Mouse (Mus musculus): ENCODE data around the gene Inf2. TPM values are rescaled to one million over a fixed set of nuclear protein-coding genes. Genes with fewer than 3 reads are reported as not detected.
A peak's percentile ranks its signal among the peaks of the same experiment; 100 is the strongest.

The Inf2 gene
- total and polyA plus RNA-seq, 3 experiments, result 26.1 to 122 (median 55.7) TPM

GRCm38 (mm10) chr12:112599942-112600611 lies 11.5 kb downstream of the Inf2 start (continued):
- TF ChIP-seq USF2 (IDR thresholded peaks at IDR 0.05; ENCODE audit: borderline replicate concordance in 1 of 2, insufficient read depth in 1 of 2, low read depth in 1 of 2, low read length in 2 of 2), result no peak
- no peak for TF ChIP-seq ZNF384 (IDR thresholded peaks at IDR 0.05; ENCODE audit: low read depth, low read length)
- no peak for TF ChIP-seq CTCF (IDR thresholded peaks at IDR 0.05 in 2 of 3, conservative IDR thresholded peaks at IDR 0.05 in 1 of 3; ENCODE audit: control insufficient read depth in 1 of 3, insufficient read depth in 1 of 3, low read depth in 2 of 3, low read length in 3 of 3, poor library complexity in 1 of 3, severe bottlenecking in 1 of 3)
- TF ChIP-seq NELFE (IDR thresholded peaks at IDR 0.05; ENCODE audit: low read depth, low read length), result 0 out of 2 replicates have a peak, but pooled peaks have one; percentile 29
- TF ChIP-seq SIN3A (IDR thresholded peaks at IDR 0.05; ENCODE audit: low read length), result 0 out of 2 replicates have a peak, but pooled peaks have one; percentile 34
- TF ChIP-seq TCF12 (IDR thresholded peaks at IDR 0.05; ENCODE audit: low read depth, low read length), result peak; percentile 57
- no peak for TF ChIP-seq ZMIZ1 (IDR thresholded peaks at IDR 0.05; ENCODE audit: low read depth, low read length)
- peak; percentile 21; the same call in 1 of the 2 replicates for TF ChIP-seq E2F4 (IDR thresholded peaks at IDR 0.05; ENCODE audit: borderline replicate concordance, low read depth, low read length)
- TF ChIP-seq MEF2A (IDR thresholded peaks at IDR 0.05; ENCODE audit: extremely low read depth, insufficient replicate concordance, low read depth, low read length, poor library complexity, severe bottlenecking), result no peak
- TF ChIP-seq NRF1 (IDR thresholded peaks at IDR 0.05; ENCODE audit: insufficient read depth, low read depth, low read length, poor library complexity, severe bottlenecking), result no peak
- TF ChIP-seq USF1 (IDR thresholded peaks at IDR 0.05; ENCODE audit: low read depth, low read length), result no peak
- no peak for TF ChIP-seq POLR2A (IDR thresholded peaks at IDR 0.05; ENCODE audit: control insufficient read depth in 1 of 2, insufficient read depth in 1 of 2, low read depth in 1 of 2, low read length in 2 of 2, poor library complexity in 1 of 2)
- no peak for TF ChIP-seq KAT2A (conservative IDR thresholded peaks at IDR 0.05; ENCODE audit: low read depth, low read length)
- no peak for TF ChIP-seq TBP (IDR thresholded peaks at IDR 0.05; ENCODE audit: low read depth, low read length)
- TF ChIP-seq GABPA (IDR thresholded peaks at IDR 0.05; ENCODE audit: low read depth, low read length), result no peak; the same call in 1 of the 2 replicates
- TF ChIP-seq ZKSCAN1 (IDR thresholded peaks at IDR 0.05; ENCODE audit: low read depth, low read length), result no peak
- TF ChIP-seq CHD1 (IDR thresholded peaks at IDR 0.05; ENCODE audit: low read depth, low read length), result no peak
- TF ChIP-seq HCFC1 (IDR thresholded peaks at IDR 0.05; ENCODE audit: low read depth, low read length), result no peak
- peak; percentile 63 for TF ChIP-seq ETS1 (IDR thresholded peaks at IDR 0.05; ENCODE audit: low read depth, low read length)

DNA sequence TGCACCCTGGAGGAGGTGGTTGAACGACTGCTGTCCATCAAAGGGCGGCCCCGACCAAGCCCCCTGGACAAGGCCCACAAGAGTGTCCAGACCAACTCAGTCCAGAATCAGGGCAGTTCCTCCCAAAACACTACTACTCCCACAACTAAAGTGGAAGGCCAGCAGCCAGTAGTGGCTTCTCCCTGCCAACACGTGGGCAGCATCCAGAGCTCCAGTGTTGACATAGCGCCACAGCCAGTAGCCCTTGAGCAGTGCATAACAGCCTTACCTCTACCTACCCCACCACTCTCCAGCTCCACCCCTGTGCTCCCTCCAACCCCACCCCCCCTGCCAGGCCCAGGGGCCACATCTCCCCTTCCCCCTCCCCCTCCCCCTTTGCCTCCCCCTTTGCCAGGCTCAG lies 15.4 kb downstream of the Inf2 start:
- Histone ChIP-seq H3K27me3 (ENCODE audit: control insufficient read depth in 1 of 2, insufficient read depth in 2 of 2, low read length in 2 of 2) (no peaks in the 10 kb centered on the region), H3K9me3 (replicated peaks; ENCODE audit: insufficient read depth, low read length) (no peaks in the 10 kb centered on the region), H3K79me2 (ENCODE audit: control insufficient read depth, insufficient read depth, low read length, poor library complexity) (0 out of 2 replicates have a peak, but pooled peaks cover 2% of the 10 kb centered on the region), H3K27ac (ENCODE audit: control insufficient read depth, low read depth, low read length) (no peak overlapping the region), H3K4me3 (ENCODE audit: control insufficient read depth in 1 of 2, insufficient read depth in 1 of 2, low read depth in 2 of 2, low read length in 2 of 2) (no peak overlapping the region), H3K9ac (ENCODE audit: control insufficient read depth, low read depth, low read length, poor library complexity, severe bottlenecking) (no peak overlapping the region), H3K36me3 (ENCODE audit: control insufficient read depth in 1 of 2, insufficient read depth in 2 of 2, low read length in 2 of 2) (peaks cover 6 to 14% of the 10 kb centered on the region in 2 experiments; a peak in 3 of 4 replicates), H3K4me1 (ENCODE audit: control insufficient read depth in 1 of 2, insufficient read depth in 2 of 2, low read length in 2 of 2) (peaks cover 12 to 16% of the 10 kb centered on the region in 2 experiments)
- TF ChIP-seq MAZ (IDR thresholded peaks at IDR 0.05; ENCODE audit: low read depth, low read length), result no peak
- TF ChIP-seq GABPA (IDR thresholded peaks at IDR 0.05; ENCODE audit: low read depth, low read length), result no peak
- no peak for TF ChIP-seq POLR2AphosphoS2 (IDR thresholded peaks at IDR 0.05; ENCODE audit: low read length)
- no peak for TF ChIP-seq SIN3A (IDR thresholded peaks at IDR 0.05; ENCODE audit: low read length)
- TF ChIP-seq ZC3H11A (IDR thresholded peaks at IDR 0.05; ENCODE audit: low read depth, low read length), result no peak
- TF ChIP-seq MYB (IDR thresholded peaks at IDR 0.05; ENCODE audit: low read depth, low read length), result no peak
- no peak for TF ChIP-seq ZMIZ1 (IDR thresholded peaks at IDR 0.05; ENCODE audit: low read depth, low read length)
- TF ChIP-seq JUND (IDR thresholded peaks at IDR 0.05; ENCODE audit: low read depth, low read length), result no peak
- no peak for TF ChIP-seq MAX (IDR thresholded peaks at IDR 0.05; ENCODE audit: low read length)
- no peak for TF ChIP-seq POLR2AphosphoS5 (IDR thresholded peaks at IDR 0.05; ENCODE audit: borderline replicate concordance, low read depth, low read length)
- no peak for TF ChIP-seq RCOR1 (IDR thresholded peaks at IDR 0.05; ENCODE audit: low read depth, low read length)
- TF ChIP-seq RAD21 (IDR thresholded peaks at IDR 0.05; ENCODE audit: low read depth, low read length), result no peak
- TF ChIP-seq KAT2A (conservative IDR thresholded peaks at IDR 0.05; ENCODE audit: low read depth, low read length), result no peak
- TF ChIP-seq USF2 (IDR thresholded peaks at IDR 0.05; ENCODE audit: borderline replicate concordance in 1 of 2, insufficient read depth in 1 of 2, low read depth in 1 of 2, low read length in 2 of 2), result no peak
- TF ChIP-seq TAL1 (IDR thresholded peaks at IDR 0.05; ENCODE audit: low read length), result no peak
- TF ChIP-seq NELFE (IDR thresholded peaks at IDR 0.05; ENCODE audit: low read depth, low read length), result no peak
- TF ChIP-seq GATA1 (IDR thresholded peaks at IDR 0.05; ENCODE audit: low read depth, low read length), result no peak
- no peak for TF ChIP-seq BHLHE40 (IDR thresholded peaks at IDR 0.05; ENCODE audit: borderline replicate concordance, low read depth, low read length)
- no peak for TF ChIP-seq HCFC1 (IDR thresholded peaks at IDR 0.05; ENCODE audit: low read depth, low read length)
- TF ChIP-seq USF1 (IDR thresholded peaks at IDR 0.05; ENCODE audit: low read depth, low read length), result no peak
- no peak for DNase-seq (ENCODE audit: low read depth, low spot score)

Data from MEL (cell line).